Mouse (Mus musculus) myocyte (in vitro differentiated cells): ENCODE data around the gene Syt8.

Experiments used
- E2F4 ChIP-seq: IDR thresholded peaks from one replicate; pipeline ENCODE4 v1.6.1; 2011; ENCODE audit warnings: mild to moderate bottlenecking, control low read depth, moderate library complexity; ENCODE audit not compliant: insufficient read depth
- MAX ChIP-seq: IDR thresholded peaks from one replicate; pipeline ENCODE4 v1.6.1; 2011; ENCODE audit warnings: low read depth, mild to moderate bottlenecking, control low read depth
- POLR2A ChIP-seq: IDR thresholded peaks from one replicate; pipeline ENCODE4 v1.6.1; 2011; ENCODE audit warnings: low read depth, mild to moderate bottlenecking, control low read depth, moderate library complexity; ENCODE audit not compliant: insufficient read length
- REST ChIP-seq: IDR thresholded peaks from one replicate; pipeline ENCODE4 v1.6.1; 2011; ENCODE audit warnings: mild to moderate bottlenecking, control low read depth, moderate library complexity; ENCODE audit not compliant: insufficient read depth, insufficient read length
- TCF12 ChIP-seq: IDR thresholded peaks from one replicate; pipeline ENCODE4 v1.6.1; 2011; ENCODE audit warnings: mild to moderate bottlenecking, control low read depth; ENCODE audit not compliant: poor library complexity, insufficient read depth, severe bottlenecking

- TF ChIP-seq TCF12 (no peak), POLR2A (no peak), E2F4 (no peak), MAX (no peak), REST (no peak)
Observed at GRCm38 (mm10) chr7:142418027-142418426, 16.6 kb upstream of the Syt8 start.
